Mouse (Mus musculus) kidney, embryonic 14.5 days (tissue): ENCODE data around the gene Lrch1. TPM values are rescaled to one million over a fixed set of nuclear protein-coding genes. Genes with fewer than 3 reads are reported as not detected.

Experiments used
- ATAC-seq: fragments of 200-750 bp; cut with Nextera tagmentation; 2 replicates; pipeline ENCODE4 v1.8.0; 2017; ENCODE audit warnings: moderate number of reproducible peaks, mild to moderate bottlenecking, moderate TSS enrichment, moderate library complexity; ENCODE audit not compliant: low FRiP score, low TSS enrichment
- H3K27ac ChIP-seq: fragments of 300-500 bp; sonication (generic); 2 replicates; pipeline ENCODE4 v1.5.1; 2014; ENCODE audit warnings: low read depth, mild to moderate bottlenecking, low read length, moderate library complexity, mixed read lengths
- H3K27me3 ChIP-seq: fragments of 300-500 bp; sonication (generic); 2 replicates; pipeline ENCODE4 v1.6.1; 2014; ENCODE audit warnings: mild to moderate bottlenecking, low read length; ENCODE audit not compliant: control insufficient read depth, insufficient read depth
- H3K36me3 ChIP-seq: fragments of 300-500 bp; sonication (generic); 2 replicates; pipeline ENCODE4 v1.6.1; 2014; ENCODE audit warnings: low read length, mixed read lengths; ENCODE audit not compliant: control insufficient read depth, insufficient read depth
- H3K4me1 ChIP-seq: fragments of 300-500 bp; sonication (generic); 2 replicates; pipeline ENCODE4 v1.6.1; 2014; ENCODE audit warnings: low read length, mixed read lengths; ENCODE audit not compliant: control insufficient read depth, insufficient read depth
- H3K4me2 ChIP-seq: fragments of 300-500 bp; sonication (generic); replicated peaks from 2 replicates; pipeline ENCODE4 v1.6.1; 2014; ENCODE audit warnings: low read depth, mild to moderate bottlenecking, low read length
- H3K4me3 ChIP-seq: fragments of 300-500 bp; sonication (generic); 2 replicates; pipeline ENCODE4 v1.5.1; 2014; ENCODE audit warnings: mild to moderate bottlenecking, low read length
- H3K9ac ChIP-seq: fragments of 300-500 bp; sonication (generic); 2 replicates; pipeline ENCODE4 v1.6.1; 2014; ENCODE audit warnings: low read depth, mild to moderate bottlenecking, low read length, moderate library complexity
- H3K9me3 ChIP-seq: fragments of 300-500 bp; sonication (generic); 2 replicates; pipeline ENCODE4 v1.6.1; 2016; ENCODE audit warnings: low read length; ENCODE audit not compliant: control insufficient read depth
- WGBS: fragments of 180-500 bp; shearing (Covaris S2); extraction: QIAGEN DNeasy Blood & Tissue Kit; methylation state at CpG from one replicate; pipeline ENCODE4 v1.1.7; 2014; 5-methylcytosine and 5-hydroxymethylcytosine counted together
- polyA plus RNA-seq: library from polyadenylated mRNA; unstranded; fragments of >200 nt; fragmentation: Nextera tagmentation; extraction: Ambion mirVana; gene quantifications from 2 replicates; pipeline ENCODE4 v1.2.1, GENCODE M21; 2014

Lrch1 gene
- polyA plus RNA-seq, 1 experiment from 2014 or later: 18.6 TPM

GRCm38 (mm10) chr14:74864805-74865483 lies 82.7 kb downstream of the Lrch1 start:
- no peaks in the 10 kb centered on the region for H3K27me3 ChIP-seq
- H3K9me3 ChIP-seq: no peaks in the 10 kb centered on the region
- H3K4me1 ChIP-seq: peaks cover 40% of the 10 kb centered on the region
- H3K36me3 ChIP-seq: no peaks in the 10 kb centered on the region
- ATAC-seq: peak; percentile 60; the same call in 1 of the 2 replicates
- H3K9ac ChIP-seq: no peak overlapping the region
- H3K27ac ChIP-seq: peak overlapping the region; percentile 38; the same call in 1 of the 2 replicates
- WGBS: 47% methylated on average over 5 of the region's 5 CpGs
- no peak overlapping the region for H3K4me2 ChIP-seq
- no peak overlapping the region for H3K4me3 ChIP-seq

DNA sequence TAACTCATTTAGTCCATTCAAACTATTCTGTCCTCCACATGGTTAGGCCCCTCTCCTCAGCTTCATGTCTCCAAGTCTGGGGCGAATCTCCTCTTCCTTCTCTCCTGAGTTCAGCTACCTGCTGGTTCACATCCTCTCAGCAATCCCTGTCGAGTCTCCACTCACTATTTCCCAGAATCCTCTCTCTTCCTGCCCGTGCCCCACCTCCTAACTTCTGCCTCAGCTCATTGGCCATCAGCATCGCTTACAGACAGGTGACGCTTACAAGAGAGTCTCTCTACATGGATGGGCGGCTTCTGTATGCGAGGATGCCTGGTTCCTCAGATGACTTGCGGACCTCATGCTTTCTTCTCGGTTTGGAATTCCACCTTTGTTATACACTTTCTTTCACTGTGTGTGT lies 86.2 kb downstream of the Lrch1 start:
- H3K4me2 ChIP-seq: no peak overlapping the region
- no peak overlapping the region for H3K9ac ChIP-seq
- H3K9me3 ChIP-seq: no peaks in the 10 kb centered on the region
- H3K27me3 ChIP-seq: no peaks in the 10 kb centered on the region
- ATAC-seq: no peak
- 88% methylated on average over 9 of the region's 9 CpGs for WGBS
- H3K27ac ChIP-seq: no peak overlapping the region
- peaks cover 20% of the 10 kb centered on the region for H3K4me1 ChIP-seq
- no peak overlapping the region for H3K4me3 ChIP-seq
- 0 out of 2 replicates have a peak, but pooled peaks cover 3% of the 10 kb centered on the region for H3K36me3 ChIP-seq

DNA sequence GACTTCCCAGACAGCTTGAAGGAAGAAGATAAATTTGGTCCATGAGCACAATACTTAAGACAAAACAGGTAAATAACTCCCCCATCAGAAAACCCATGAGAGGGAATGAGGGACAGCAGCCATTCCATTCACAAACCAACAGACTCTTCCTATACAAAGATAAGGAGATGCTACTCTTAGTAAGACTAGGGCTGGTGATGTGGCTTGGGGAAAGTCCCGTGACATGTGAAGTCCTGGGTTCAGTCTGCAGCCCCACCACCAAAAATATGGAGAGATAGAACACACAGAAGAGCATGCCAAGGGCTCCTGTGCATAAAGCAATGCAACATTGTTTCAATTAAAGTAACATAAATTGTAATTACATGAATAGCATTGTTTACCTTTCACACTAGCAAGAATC lies 88.5 kb downstream of the Lrch1 start:
- Histone ChIP-seq H3K4me2 (no peak overlapping the region), H3K27ac (no peak overlapping the region), H3K36me3 (peaks cover 3% of the 10 kb centered on the region; the same call in 1 of the 2 replicates), H3K4me1 (0 out of 2 replicates have a peak, but pooled peaks cover 2% of the 10 kb centered on the region), H3K27me3 (no peaks in the 10 kb centered on the region), H3K9ac (no peak overlapping the region), H3K9me3 (no peaks in the 10 kb centered on the region), H3K4me3 (no peak overlapping the region)
- WGBS: 87% methylated on average over 1 of the region's 1 CpGs
- no peak for ATAC-seq

DNA sequence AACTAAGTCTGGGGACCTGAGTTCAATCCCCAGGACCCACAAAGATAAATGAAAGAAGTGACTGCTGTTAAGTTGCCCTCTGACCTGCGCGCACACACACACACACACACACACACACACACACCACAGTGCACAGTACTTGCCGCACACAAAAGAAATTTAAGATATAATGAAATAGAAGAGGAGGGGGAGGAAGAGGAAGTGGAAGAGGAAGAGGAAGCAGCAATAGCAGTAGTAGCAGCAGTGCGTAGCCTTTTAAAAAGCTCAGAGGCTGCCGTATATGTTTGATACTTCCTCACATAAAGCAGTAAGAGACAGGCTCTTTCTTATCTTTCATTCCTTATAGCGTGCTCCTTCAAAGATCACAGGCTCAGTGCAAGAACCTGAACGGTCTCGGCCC lies 92.2 kb downstream of the Lrch1 start:
- no peak for ATAC-seq
- no peak overlapping the region for H3K27ac ChIP-seq
- peaks cover 15% of the 10 kb centered on the region for H3K4me1 ChIP-seq
- peaks cover 3% of the 10 kb centered on the region; the same call in 1 of the 2 replicates for H3K36me3 ChIP-seq
- H3K9ac ChIP-seq: no peak overlapping the region
- H3K9me3 ChIP-seq: no peaks in the 10 kb centered on the region
- H3K4me2 ChIP-seq: no peak overlapping the region
- no peak overlapping the region for H3K4me3 ChIP-seq
- 87% methylated on average over 8 of the region's 8 CpGs for WGBS
- H3K27me3 ChIP-seq: no peaks in the 10 kb centered on the region

DNA sequence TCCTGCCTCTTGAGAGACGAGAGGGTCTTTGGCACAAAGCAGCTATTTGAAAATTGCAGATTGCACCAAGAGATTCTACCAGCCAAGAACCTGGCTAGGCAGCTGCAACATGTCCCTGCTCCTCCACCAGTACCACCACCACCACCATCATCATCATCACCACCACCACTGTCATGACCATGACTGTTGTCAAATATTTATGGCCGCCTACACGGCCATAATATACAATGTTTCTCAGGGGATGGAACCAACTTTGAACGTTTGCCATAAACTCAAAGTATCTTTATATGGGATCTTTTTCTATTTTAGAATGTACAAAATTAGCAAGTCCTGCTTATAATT lies 93.9 kb downstream of the Lrch1 start:
- H3K9me3 ChIP-seq: no peaks in the 10 kb centered on the region
- H3K27ac ChIP-seq: peak overlapping the region; percentile 69; the same call in 1 of the 2 replicates
- H3K4me2 ChIP-seq: no peak overlapping the region
- WGBS: 64% methylated on average over 4 of the region's 4 CpGs
- H3K9ac ChIP-seq: no peak overlapping the region
- no peaks in the 10 kb centered on the region for H3K27me3 ChIP-seq
- no peak for ATAC-seq
- peaks cover 3% of the 10 kb centered on the region; the same call in 1 of the 2 replicates for H3K36me3 ChIP-seq
- H3K4me3 ChIP-seq: no peak overlapping the region
- peaks cover 18% of the 10 kb centered on the region for H3K4me1 ChIP-seq

GRCm38 (mm10) chr14:74852965-74853758 lies 94.5 kb downstream of the Lrch1 start:
- Histone ChIP-seq H3K27me3 (no peaks in the 10 kb centered on the region), H3K4me3 (no peak overlapping the region), H3K36me3 (peaks cover 3% of the 10 kb centered on the region; the same call in 1 of the 2 replicates), H3K9me3 (no peaks in the 10 kb centered on the region), H3K4me2 (no peak overlapping the region), H3K27ac (peak overlapping the region; percentile 69), H3K9ac (no peak overlapping the region), H3K4me1 (peaks cover 23% of the 10 kb centered on the region)
- no peak for ATAC-seq
- WGBS: 32% methylated on average over 16 of the region's 16 CpGs

DNA sequence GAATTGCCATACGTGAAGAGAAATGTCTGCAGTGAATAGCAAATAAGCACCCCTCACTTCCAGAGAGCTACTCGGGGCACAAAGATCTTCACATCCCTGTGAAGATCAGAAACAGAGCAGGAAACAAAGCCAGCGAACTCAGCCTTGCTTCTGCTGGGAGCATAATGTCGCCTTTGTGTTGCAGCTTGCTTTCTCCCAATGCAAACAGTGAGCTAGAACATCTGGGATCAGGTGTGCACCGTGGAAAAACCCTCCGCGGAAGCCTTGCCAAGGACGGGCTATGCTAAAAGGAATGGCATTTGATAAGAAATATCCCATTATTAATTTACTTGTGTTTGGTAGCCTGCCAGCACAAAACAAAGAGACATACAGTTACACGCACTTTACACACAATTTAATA lies 95.8 kb downstream of the Lrch1 start:
- Histone ChIP-seq H3K27ac (0 out of 2 replicates have a peak overlapping the region, but pooled peaks have one; percentile 1), H3K9ac (no peak overlapping the region), H3K4me1 (peaks cover 36% of the 10 kb centered on the region)

GRCm38 (mm10) chr14:74849020-74849419 lies 98.7 kb downstream of the Lrch1 start:
- H3K4me3 ChIP-seq: no peak overlapping the region
- H3K27me3 ChIP-seq: no peaks in the 10 kb centered on the region
- 0 out of 2 replicates have a peak, but pooled peaks have one; percentile 22 for ATAC-seq
- no peak overlapping the region for H3K9ac ChIP-seq
- peaks cover 48% of the 10 kb centered on the region for H3K4me1 ChIP-seq
- H3K27ac ChIP-seq: peak overlapping the region; percentile 3; the same call in 1 of the 2 replicates
- no peaks in the 10 kb centered on the region for H3K36me3 ChIP-seq
- 55% methylated on average over 6 of the region's 6 CpGs for WGBS
- H3K9me3 ChIP-seq: no peaks in the 10 kb centered on the region
- H3K4me2 ChIP-seq: no peak overlapping the region

More for the DNA sequence above, 95.8 kb downstream of the Lrch1 start:
- Histone ChIP-seq H3K4me3 (no peak overlapping the region), H3K4me2 (no peak overlapping the region), H3K36me3 (no peaks in the 10 kb centered on the region; the same call in 1 of the 2 replicates), H3K9me3 (no peaks in the 10 kb centered on the region), H3K27me3 (no peaks in the 10 kb centered on the region)
- no peak for ATAC-seq
- 73% methylated on average over 9 of the region's 9 CpGs for WGBS

DNA sequence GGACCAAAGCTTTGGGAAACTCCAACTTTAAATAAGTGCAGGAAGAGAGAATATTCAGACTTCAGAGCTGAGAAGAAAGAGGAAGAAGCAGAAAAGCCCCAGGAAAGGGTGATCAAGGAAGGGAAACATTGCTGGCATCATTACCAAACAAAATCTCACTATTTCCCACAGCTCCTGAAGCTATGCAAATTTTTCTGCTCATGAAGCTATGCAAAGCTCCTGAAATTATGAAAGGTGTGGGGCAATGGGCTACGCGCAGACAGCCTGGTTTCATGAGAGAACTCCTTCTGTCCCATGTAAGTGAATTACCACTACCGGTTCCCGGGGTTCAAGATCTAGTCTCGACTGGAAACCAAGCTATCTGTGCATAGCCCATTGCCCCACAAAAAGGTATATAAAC lies 99.5 kb downstream of the Lrch1 start:
- Histone ChIP-seq H3K27ac (peak overlapping the region; percentile 37; the same call in 1 of the 2 replicates), H3K36me3 (no peaks in the 10 kb centered on the region), H3K27me3 (no peaks in the 10 kb centered on the region), H3K9me3 (no peaks in the 10 kb centered on the region), H3K4me2 (no peak overlapping the region), H3K4me1 (peaks cover 47% of the 10 kb centered on the region), H3K9ac (no peak overlapping the region), H3K4me3 (no peak overlapping the region)
- no peak for ATAC-seq
- 93% methylated on average over 5 of the region's 5 CpGs for WGBS
